ENCODE assay signal across 14 mouse cellular contexts in genomic region chr9:32556313-32556712, GRCm38 (mm10). TPM values are rescaled to one million over a fixed set of nuclear protein-coding genes. Genes with fewer than 3 reads are reported as not detected.
DNase-seq lines count a peak whose midpoint lies in the region; ATAC-seq and TF ChIP-seq lines count a peak whose summit lies in the region.
"Had no signal": no experiment of that assay in that cellular context is flagged by ENCODE, and none has a peak within 500 bp of the region (broad histone marks: within the 10 kb centered on the region; RNA-seq: fewer than 3 reads in every experiment).

No protein-coding gene starts in this region.

- H3K9me3 ChIP-seq in liver, embryonic 14.5 days (ENCODE audit: control insufficient read depth, low read length): no peaks in the 10 kb centered on the region
- no peaks in the 10 kb centered on the region for H3K9me3 ChIP-seq in megakaryocyte, embryonic 14.5 days
- H3K9me3 ChIP-seq in neural tube, embryonic 15.5 days (replicated peaks): no peaks in the 10 kb centered on the region
- H3K9me3 ChIP-seq: hindbrain, embryonic 13.5 days; stomach, embryonic 15.5 days had no signal

- H3K36me3 ChIP-seq in thymus, adult 2 months (ENCODE audit: control insufficient read depth, insufficient read depth, low read length): no peaks in the 10 kb centered on the region
- no peaks in the 10 kb centered on the region for H3K36me3 ChIP-seq in liver, embryonic 14.5 days (replicated peaks; ENCODE audit: control insufficient read depth, insufficient read depth, low read depth)
- no peaks in the 10 kb centered on the region for H3K36me3 ChIP-seq in megakaryocyte, embryonic 14.5 days (replicated peaks; ENCODE audit: low read length)
- H3K36me3 ChIP-seq in neural tube, embryonic 15.5 days: no peaks in the 10 kb centered on the region
- H3K36me3 ChIP-seq: hindbrain, embryonic 13.5 days; stomach, embryonic 15.5 days had no signal

- peak; percentile 74 for DNase-seq in heart, adult 11 months
- DNase-seq in heart, adult 9 months (ENCODE audit: low spot score in 2 of 2): no peak
- DNase-seq in thymus, adult 2 months: peak; percentile 19
- DNase-seq in thymus, postnatal 36 days: no peak
- DNase-seq in liver, embryonic 14.5 days (ENCODE audit: low read depth in 3 of 3, low spot score in 3 of 3): no peak
- no peak for DNase-seq in adrenal gland, postnatal 14 days
- DNase-seq: adrenal gland, postnatal 25 days; cerebellum, postnatal 36 days; gastrocnemius, postnatal 25 days; kidney, adult 18-20 months had no signal

- no peak overlapping the region for H3K9ac ChIP-seq in liver, embryonic 14.5 days (replicated peaks)
- H3K9ac ChIP-seq in neural tube, embryonic 15.5 days (replicated peaks): no peak overlapping the region
- H3K9ac ChIP-seq: hindbrain, embryonic 13.5 days; stomach, embryonic 15.5 days had no signal

- H3K27ac ChIP-seq in thymus, adult 2 months (ENCODE audit: control insufficient read depth, insufficient read depth, low read length): no peak overlapping the region
- no peak overlapping the region for H3K27ac ChIP-seq in liver, embryonic 14.5 days
- no peak overlapping the region for H3K27ac ChIP-seq in neural tube, embryonic 15.5 days (replicated peaks)
- H3K27ac ChIP-seq: hindbrain, embryonic 13.5 days; stomach, embryonic 15.5 days had no signal

- no peak for TF ChIP-seq CTCF in thymus, adult 2 months (IDR thresholded peaks at IDR 0.05; ENCODE audit: borderline replicate concordance, control insufficient read depth, extremely low read depth, insufficient read depth, low read length, poor library complexity)
- no peak for TF ChIP-seq CTCF in liver, embryonic 14.5 days (IDR thresholded peaks at IDR 0.05; ENCODE audit: low read depth)

- no peak for TF ChIP-seq EP300 in liver, embryonic 14.5 days (IDR thresholded peaks at IDR 0.05; ENCODE audit: low read depth)

- peak overlapping the region; percentile 6; the same call in 1 of the 2 replicates for H3K4me2 ChIP-seq in liver, embryonic 14.5 days (ENCODE audit: low read depth)
- H3K4me2 ChIP-seq in neural tube, embryonic 15.5 days: no peak overlapping the region
- H3K4me2 ChIP-seq: hindbrain, embryonic 13.5 days; stomach, embryonic 15.5 days had no signal

- H3K27me3 ChIP-seq in thymus, adult 2 months (ENCODE audit: control insufficient read depth, insufficient read depth, low read length): no peaks in the 10 kb centered on the region
- H3K27me3 ChIP-seq in liver, embryonic 14.5 days (ENCODE audit: control insufficient read depth, insufficient read depth, low read length): no peaks in the 10 kb centered on the region
- no peaks in the 10 kb centered on the region for H3K27me3 ChIP-seq in megakaryocyte, embryonic 14.5 days (replicated peaks)
- peaks cover 7% of the 10 kb centered on the region for H3K27me3 ChIP-seq in neural tube, embryonic 15.5 days (replicated peaks)
- H3K27me3 ChIP-seq: stomach, embryonic 15.5 days had no signal

- peaks cover 8% of the 10 kb centered on the region for H3K4me1 ChIP-seq in thymus, adult 2 months (replicated peaks; ENCODE audit: control insufficient read depth, insufficient read depth, low read length)
- peaks cover 19 to 33% of the 10 kb centered on the region in 2 experiments for H3K4me1 ChIP-seq in liver, embryonic 14.5 days (replicated peaks; ENCODE audit: control insufficient read depth in 2 of 2, insufficient read depth in 2 of 2, low read length in 1 of 2)
- H3K4me1 ChIP-seq in megakaryocyte, embryonic 14.5 days: peaks cover 92% of the 10 kb centered on the region
- no peaks in the 10 kb centered on the region for H3K4me1 ChIP-seq in neural tube, embryonic 15.5 days
- H3K4me1 ChIP-seq: hindbrain, embryonic 13.5 days; stomach, embryonic 15.5 days had no signal

- no peak for ATAC-seq in liver, embryonic 14.5 days (ENCODE audit: insufficient read depth)
- no peak for ATAC-seq in neural tube, embryonic 15.5 days (ENCODE audit: low FRiP score)

- no peak overlapping the region for H3K4me3 ChIP-seq in thymus, adult 2 months (ENCODE audit: control insufficient read depth, insufficient read depth, low read length)
- H3K4me3 ChIP-seq in liver, embryonic 14.5 days (ENCODE audit: insufficient read depth in 1 of 2, low read depth in 2 of 2, low read length in 2 of 2): no peak overlapping the region
- H3K4me3 ChIP-seq in megakaryocyte, embryonic 14.5 days (replicated peaks): peak overlapping the region; percentile 80
- H3K4me3 ChIP-seq in neural tube, embryonic 15.5 days (replicated peaks): no peak overlapping the region
- H3K4me3 ChIP-seq: hindbrain, embryonic 13.5 days; stomach, embryonic 15.5 days had no signal

- 18% methylated on average over 7 of the region's 7 CpGs for WGBS in thymus, adult 2 months
- 10% methylated on average over 7 of the region's 7 CpGs for WGBS in liver, embryonic 14.5 days (ENCODE audit: insufficient replicate concordance)
- 88% methylated on average over 7 of the region's 7 CpGs for WGBS in neural tube, embryonic 15.5 days

- TF ChIP-seq POLR2A in thymus, adult 2 months (IDR thresholded peaks at IDR 0.05; ENCODE audit: control insufficient read depth, extremely low read depth, insufficient read depth, low read length, poor library complexity): no peak

RNA-seq across cellular contexts. Expression of gene Fli1, which starts 13.7 kb away (rescaled TPM):
- polyA plus RNA-seq in thymus, adult 2 months (2012; rRNA removed): 28.5 and 33.9 TPM in 2 replicates
- 2.0 and 2.5 TPM in 2 replicates for polyA plus RNA-seq in liver, embryonic 14.5 days (2012; rRNA removed)
- 6.2 and 6.9 TPM in 2 replicates for polyA plus RNA-seq in liver, embryonic 14.5 days (2014; fragmentation: Nextera tagmentation; extraction: Ambion mirVana)
- polyA plus RNA-seq in megakaryocyte, embryonic 14.5 days (2012; ENCODE audit: insufficient read depth, low replicate concordance): 20.8 and 61.7 TPM in 2 replicates
- total RNA-seq in adrenal gland, postnatal 14 days (2021): 23.6 and 41.0 TPM in 2 replicates
- 7.9 and 12.5 TPM in 2 replicates for polyA plus RNA-seq in neural tube, embryonic 15.5 days (2015; fragmentation: Nextera tagmentation; extraction: Ambion mirVana)

Comparison
In these comparisons a context has a peak if more than half of its experiments do, and no peak if none do; other contexts are left out.
1. DNase-seq: peak in heart, adult 11 months (single experiment) and thymus, adult 2 months (single experiment); none in heart, adult 9 months (0 of 2), thymus, postnatal 36 days (0 of 2), liver, embryonic 14.5 days (0 of 3) and adrenal gland, postnatal 14 days (single experiment).